Mouse (Mus musculus): ENCODE measurements around the gene Tlx2. TPM values are rescaled to one million over a fixed set of nuclear protein-coding genes. Genes with fewer than 3 reads are reported as not detected.

The Tlx2 gene
- polyA plus RNA-seq, 1 experiment, result 0.15 TPM

- DNase-seq (ENCODE audit: low spot score), result no peak
These were observed 22.5 kb upstream of the Tlx2 start for GRCm38 (mm10) chr6:83092416-83093127.

GRCm38 (mm10) chr6:83087926-83088260 lies 17.8 kb upstream of the Tlx2 start:
- no peak for DNase-seq (ENCODE audit: low spot score)

- DNase-seq (ENCODE audit: low spot score), result no peak
These were observed 17.3 kb upstream of the Tlx2 start for GRCm38 (mm10) chr6:83087205-83087925.

- DNase-seq (ENCODE audit: low spot score), result no peak
These were observed 16.3 kb upstream of the Tlx2 start, which contains the start of gene Lbx2 for GRCm38 (mm10) chr6:83086121-83087035. Gene Lbx2, plus strand, starts transcription at chr6:83086367.

- DNase-seq (ENCODE audit: low spot score), result no peak
These were observed 14.4 kb upstream of the Tlx2 start for GRCm38 (mm10) chr6:83084477-83084876.

- DNase-seq (ENCODE audit: low spot score), result no peak
These were observed 13.4 kb upstream of the Tlx2 start for GRCm38 (mm10) chr6:83083497-83083896.

GRCm38 (mm10) chr6:83080210-83080609 lies 10.1 kb upstream of the Tlx2 start:
- no peak for DNase-seq (ENCODE audit: low spot score)

- DNase-seq (ENCODE audit: low spot score), result peak; percentile 98
These were observed 8.3 kb upstream of the Tlx2 start for GRCm38 (mm10) chr6:83078324-83078858.

GRCm38 (mm10) chr6:83077630-83078323 lies 7.7 kb upstream of the Tlx2 start, which contains the start of gene Pcgf1:
Gene Pcgf1, plus strand, starts transcription at chr6:83077869.
- no peak for DNase-seq (ENCODE audit: low spot score)

- DNase-seq (ENCODE audit: low spot score), result no peak
These were observed 4.9 kb upstream of the Tlx2 start for GRCm38 (mm10) chr6:83074979-83075378.

GRCm38 (mm10) chr6:83071220-83071619 lies 1.1 kb upstream of the Tlx2 start:
- DNase-seq (ENCODE audit: low spot score), result no peak

- DNase-seq (ENCODE audit: low spot score), result no peak
These were observed 472 bp upstream of the Tlx2 start for GRCm38 (mm10) chr6:83070311-83071219.

- DNase-seq (ENCODE audit: low spot score), result no peak
These were observed 426 bp downstream of the Tlx2 start for GRCm38 (mm10) chr6:83069488-83070246.

- no peak for DNase-seq (ENCODE audit: low spot score)
These were observed 1.2 kb downstream of the Tlx2 start for GRCm38 (mm10) chr6:83068706-83069487.

GRCm38 (mm10) chr6:83068221-83068620 lies 1.9 kb downstream of the Tlx2 start:
- no peak for DNase-seq (ENCODE audit: low spot score)

GRCm38 (mm10) chr6:83066441-83066840 lies 3.7 kb downstream of the Tlx2 start:
- DNase-seq (ENCODE audit: low spot score), result no peak

- no peak for DNase-seq (ENCODE audit: low spot score)
These were observed 4.1 kb downstream of the Tlx2 start for GRCm38 (mm10) chr6:83065995-83066394.

- DNase-seq (ENCODE audit: low spot score), result no peak
These were observed 11.4 kb downstream of the Tlx2 start for GRCm38 (mm10) chr6:83058725-83059124.

- no peak for DNase-seq (ENCODE audit: low spot score)
These were observed 12.3 kb downstream of the Tlx2 start, which contains the start of gene Dqx1 for GRCm38 (mm10) chr6:83057790-83058189. Gene Dqx1, plus strand, starts transcription at chr6:83057844.
